Mouse (Mus musculus) Patski (cell line): ENCODE data around the gene Cisd2. TPM values are rescaled to one million over a fixed set of nuclear protein-coding genes. Genes with fewer than 3 reads are reported as not detected.

Source experiments
- ATAC-seq: fragments of 100-300 bp; one replicate; pipeline ENCODE4 v1.8.0; 2021
- CTCF ChIA-PET: fragments of 350-600 bp; sonication (Branson Sonifier 250); formaldehyde crosslinking; loops from one replicate; lab custom pipeline; 2022; ENCODE audit warnings: inconsistent platforms; lab: Charles Lee
- POLR2A ChIA-PET: fragments of 350-600 bp; sonication (Branson Sonifier 250); formaldehyde crosslinking; loops from one replicate; lab custom pipeline; 2022; ENCODE audit warnings: antibody characterized with exemption, inconsistent platforms; lab: Charles Lee
- DNase-seq: peaks from one replicate; pipeline ENCODE4 v3.0.0-alpha.2; 2011; ENCODE audit warnings: low read depth, low spot score
- H3K27me3 ChIP-seq: fragments of 371-371 bp; one replicate; pipeline ENCODE4 v1.5.1; 2021
- CTCF ChIP-seq: fragments of 100-300 bp; IDR thresholded peaks from one replicate; pipeline ENCODE4 v1.5.1; 2021
- in situ Hi-C: fragments of 300-500 bp; cut with MboI; formaldehyde crosslinking; loops from 3 replicates; pipeline ENCODE4 v1.11.1; 2018; ENCODE audit warnings: low pct_unique_long_range_greater_than_20kb, mixed read lengths
- polyA plus RNA-seq: library from polyadenylated mRNA; unstranded; gene quantifications from one replicate; pipeline ENCODE4 v1.2.3, GENCODE M21; 2021

The Cisd2 gene
- polyA plus RNA-seq, 1 experiment from 2014 or later = 37.6 TPM

- ATAC-seq (no peak), DNase-seq (no peak)
- CTCF ChIA-PET = interaction anchor here (1.5 kb wide), 1 partner anchor 334 kb away, joined by 4 read pairs; no protein-coding TSS in a partner anchor
- POLR2A ChIA-PET = no interaction called here
- in situ Hi-C loops = loop anchor here (5.0 kb wide), 1 partner anchor 115 kb away; the partner anchor contains the start of gene Bdh2
- no peaks in the 10 kb centered on the region for H3K27me3 ChIP-seq
- no peak for TF ChIP-seq CTCF
These were observed 26.6 kb downstream of the Cisd2 start for GRCm38 (mm10) chr3:135397112-135397511.

GRCm38 (mm10) chr3:135396081-135396480 lies 27.6 kb downstream of the Cisd2 start:
- DNase-seq (no peak), ATAC-seq (no peak)
- ChIA-PET CTCF (interaction anchor here (1.5 to 1.6 kb wide), 2 partner anchors 16 to 335 kb away, joined by 4 read pairs; no protein-coding TSS in a partner anchor), POLR2A (no interaction called here)
- in situ Hi-C loops = loop anchor here (5.0 kb wide), 1 partner anchor 114 kb away; the partner anchor contains the start of gene Bdh2
- no peak for TF ChIP-seq CTCF
- no peaks in the 10 kb centered on the region for H3K27me3 ChIP-seq

GRCm38 (mm10) chr3:135395085-135395484 lies 28.6 kb downstream of the Cisd2 start:
- TF ChIP-seq CTCF = no peak
- ATAC-seq = no peak

GRCm38 (mm10) chr3:135393186-135393585 lies 30.5 kb downstream of the Cisd2 start:
- no peak for DNase-seq
- ChIA-PET CTCF (interaction anchor here (1.2 to 1.3 kb wide), 2 partner anchors 10 to 112 kb away, joined by 4 read pairs; partner anchors contain the start of gene Bdh2), POLR2A (no interaction called here)
- in situ Hi-C loops = no loop called here
- no peaks in the 10 kb centered on the region for H3K27me3 ChIP-seq
- no peak for ATAC-seq
- TF ChIP-seq CTCF = no peak

More at GRCm38 (mm10) chr3:135395085-135395484, 28.6 kb downstream of the Cisd2 start:
- ChIA-PET POLR2A (no interaction called here), CTCF (interaction anchor here (1.6 kb wide), 1 partner anchor 15 kb away, joined by 4 read pairs; no protein-coding TSS in a partner anchor)
- in situ Hi-C loops = loop anchor here (5.0 kb wide), 1 partner anchor 113 kb away; the partner anchor contains the start of gene Bdh2
- DNase-seq = no peak
- no peaks in the 10 kb centered on the region for H3K27me3 ChIP-seq

- no peak for DNase-seq
- in situ Hi-C loops = no loop called here
- ChIA-PET POLR2A (no interaction called here), CTCF (interaction anchor here (1.3 kb wide), 1 partner anchor 15 kb away, joined by 4 read pairs; no protein-coding TSS in a partner anchor)
- no peak for TF ChIP-seq CTCF
- no peaks in the 10 kb centered on the region for H3K27me3 ChIP-seq
- no peak for ATAC-seq
These were observed 43.9 kb downstream of the Cisd2 start for GRCm38 (mm10) chr3:135379868-135380267.

- in situ Hi-C loops = no loop called here
These were observed 46.3 kb downstream of the Cisd2 start for GRCm38 (mm10) chr3:135377445-135377844.

GRCm38 (mm10) chr3:135375836-135376235 lies 47.9 kb downstream of the Cisd2 start:
- in situ Hi-C loops = no loop called here
- H3K27me3 ChIP-seq = no peaks in the 10 kb centered on the region
- DNase-seq (no peak), ATAC-seq (no peak)
- CTCF ChIA-PET = interaction anchor here (1.7 to 3.2 kb wide), 2 partner anchors 10 to 11 kb away, joined by 6 to 13 read pairs; no protein-coding TSS in a partner anchor
- POLR2A ChIA-PET = no interaction called here
- TF ChIP-seq CTCF = no peak

More at GRCm38 (mm10) chr3:135377445-135377844, 46.3 kb downstream of the Cisd2 start:
- POLR2A ChIA-PET = no interaction called here
- CTCF ChIA-PET = interaction anchor here (1.0 to 1.7 kb wide), 3 partner anchors 8 to 25 kb away, joined by 3 to 6 read pairs (median 3); no protein-coding TSS in a partner anchor
- no peaks in the 10 kb centered on the region for H3K27me3 ChIP-seq
- DNase-seq = no peak
- no peak for ATAC-seq
- no peak for TF ChIP-seq CTCF

- no peak for ATAC-seq
These were observed 66.3 kb downstream of the Cisd2 start for GRCm38 (mm10) chr3:135357394-135357793.

More at GRCm38 (mm10) chr3:135357394-135357793, 66.3 kb downstream of the Cisd2 start:
- ChIA-PET POLR2A (no interaction called here), CTCF (no interaction called here)
- H3K27me3 ChIP-seq = peaks cover 5% of the 10 kb centered on the region
- DNase-seq = no peak
- no peak for TF ChIP-seq CTCF
- in situ Hi-C loops = no loop called here

Other genes starting within 250 kb of the Cisd2 start
- 35.6 TPM for gene Cenpe, start 211.4 kb downstream of the Cisd2 start, polyA plus RNA-seq
- 147 TPM for gene Bdh2, start 142.7 kb downstream of the Cisd2 start, polyA plus RNA-seq
- not detected for gene Slc9b2, start 116.2 kb downstream of the Cisd2 start, polyA plus RNA-seq
- gene Slc9b1, start 75.9 kb downstream of the Cisd2 start, polyA plus RNA-seq = not detected
- 431 TPM for gene Ube2d3, start 14.2 kb upstream of the Cisd2 start, polyA plus RNA-seq
- gene Manba, start 61.7 kb upstream of the Cisd2 start, polyA plus RNA-seq = 177 TPM